Mouse (Mus musculus): ENCODE measurements around the gene Orai1. TPM values are rescaled to one million over a fixed set of nuclear protein-coding genes. Genes with fewer than 3 reads are reported as not detected.

Orai1 gene
- polyA plus RNA-seq, 1 experiment: 13.3 TPM

GRCm38 (mm10) chr5:122993811-122994210, 21.1 kb upstream of the Orai1 start:
- peak overlapping the region; percentile 95; the same call in 1 of the 2 replicates for H3K27ac ChIP-seq (ENCODE audit: insufficient read depth, low read length)
- H3K9me3 ChIP-seq (replicated peaks; ENCODE audit: control insufficient read depth, insufficient read depth, low read length, poor library complexity, severe bottlenecking): no peaks in the 10 kb centered on the region
- no peak overlapping the region for H3K4me3 ChIP-seq (ENCODE audit: low read depth, low read length)
- no peaks in the 10 kb centered on the region for H3K36me3 ChIP-seq (ENCODE audit: control insufficient read depth, insufficient read depth, low read length, poor library complexity, severe bottlenecking)
- peaks cover 4% of the 10 kb centered on the region for H3K4me1 ChIP-seq (ENCODE audit: control insufficient read depth, insufficient read depth, low read length)
- H3K27me3 ChIP-seq (ENCODE audit: control insufficient read depth, insufficient read depth, low read length, poor library complexity, severe bottlenecking): no peaks in the 10 kb centered on the region
- no peak for TF ChIP-seq EP300 (IDR thresholded peaks at IDR 0.05; ENCODE audit: insufficient read depth, low read depth, low read length)
- TF ChIP-seq POLR2A (IDR thresholded peaks at IDR 0.05; ENCODE audit: insufficient read depth, low read length): no peak
- TF ChIP-seq CTCF (IDR thresholded peaks at IDR 0.05; ENCODE audit: low read depth, low read length): no peak
- H3K9ac ChIP-seq (ENCODE audit: low read depth, poor library complexity, severe bottlenecking): peak overlapping the region; percentile 65; the same call in 1 of the 2 replicates

- H3K36me3 ChIP-seq (ENCODE audit: control insufficient read depth, insufficient read depth, low read length, poor library complexity, severe bottlenecking): no peaks in the 10 kb centered on the region
- peaks cover 4% of the 10 kb centered on the region for H3K4me1 ChIP-seq (ENCODE audit: control insufficient read depth, insufficient read depth, low read length)
- peak overlapping the region; percentile 65; the same call in 1 of the 2 replicates for H3K9ac ChIP-seq (ENCODE audit: low read depth, poor library complexity, severe bottlenecking)
- H3K27me3 ChIP-seq (ENCODE audit: control insufficient read depth, insufficient read depth, low read length, poor library complexity, severe bottlenecking): no peaks in the 10 kb centered on the region
- peak overlapping the region; percentile 95 for H3K27ac ChIP-seq (ENCODE audit: insufficient read depth, low read length)
- H3K4me3 ChIP-seq (ENCODE audit: low read depth, low read length): peak overlapping the region; percentile 24; the same call in 1 of the 2 replicates
- H3K9me3 ChIP-seq (replicated peaks; ENCODE audit: control insufficient read depth, insufficient read depth, low read length, poor library complexity, severe bottlenecking): no peaks in the 10 kb centered on the region
- TF ChIP-seq CTCF (IDR thresholded peaks at IDR 0.05; ENCODE audit: low read depth, low read length) (no peak), POLR2A (IDR thresholded peaks at IDR 0.05; ENCODE audit: insufficient read depth, low read length) (no peak), EP300 (IDR thresholded peaks at IDR 0.05; ENCODE audit: insufficient read depth, low read depth, low read length) (no peak)
Observed at GRCm38 (mm10) chr5:122994303-122994846, 20.5 kb upstream of the Orai1 start.

- TF ChIP-seq POLR2A (IDR thresholded peaks at IDR 0.05; ENCODE audit: insufficient read depth, low read length) (no peak), EP300 (IDR thresholded peaks at IDR 0.05; ENCODE audit: insufficient read depth, low read depth, low read length) (peak; percentile 90), CTCF (IDR thresholded peaks at IDR 0.05; ENCODE audit: low read depth, low read length) (no peak)
- Histone ChIP-seq H3K9ac (ENCODE audit: low read depth, poor library complexity, severe bottlenecking) (no peak overlapping the region), H3K36me3 (ENCODE audit: control insufficient read depth, insufficient read depth, low read length, poor library complexity, severe bottlenecking) (no peaks in the 10 kb centered on the region), H3K4me3 (ENCODE audit: low read depth, low read length) (peak overlapping the region; percentile 24), H3K27me3 (ENCODE audit: control insufficient read depth, insufficient read depth, low read length, poor library complexity, severe bottlenecking) (no peaks in the 10 kb centered on the region), H3K4me1 (ENCODE audit: control insufficient read depth, insufficient read depth, low read length) (peaks cover 4% of the 10 kb centered on the region), H3K9me3 (replicated peaks; ENCODE audit: control insufficient read depth, insufficient read depth, low read length, poor library complexity, severe bottlenecking) (no peaks in the 10 kb centered on the region), H3K27ac (ENCODE audit: insufficient read depth, low read length) (peak overlapping the region; percentile 95)
Observed at GRCm38 (mm10) chr5:122994910-122995309, 20.0 kb upstream of the Orai1 start.

GRCm38 (mm10) chr5:122997205-122998204, 17.4 kb upstream of the Orai1 start:
- TF ChIP-seq CTCF (IDR thresholded peaks at IDR 0.05; ENCODE audit: low read depth, low read length) (no peak), EP300 (IDR thresholded peaks at IDR 0.05; ENCODE audit: insufficient read depth, low read depth, low read length) (no peak), POLR2A (IDR thresholded peaks at IDR 0.05; ENCODE audit: insufficient read depth, low read length) (no peak)
- no peaks in the 10 kb centered on the region for H3K27me3 ChIP-seq (ENCODE audit: control insufficient read depth, insufficient read depth, low read length, poor library complexity, severe bottlenecking)
- no peaks in the 10 kb centered on the region for H3K36me3 ChIP-seq (ENCODE audit: control insufficient read depth, insufficient read depth, low read length, poor library complexity, severe bottlenecking)
- no peak overlapping the region for H3K27ac ChIP-seq (ENCODE audit: insufficient read depth, low read length)
- H3K9me3 ChIP-seq (replicated peaks; ENCODE audit: control insufficient read depth, insufficient read depth, low read length, poor library complexity, severe bottlenecking): no peaks in the 10 kb centered on the region
- H3K9ac ChIP-seq (ENCODE audit: low read depth, poor library complexity, severe bottlenecking): no peak overlapping the region
- no peak overlapping the region for H3K4me3 ChIP-seq (ENCODE audit: low read depth, low read length)
- H3K4me1 ChIP-seq (ENCODE audit: control insufficient read depth, insufficient read depth, low read length): peaks cover 2% of the 10 kb centered on the region

GRCm38 (mm10) chr5:123000901-123001300, 14.0 kb upstream of the Orai1 start:
- Histone ChIP-seq H3K4me3 (ENCODE audit: low read depth, low read length) (no peak overlapping the region), H3K4me1 (ENCODE audit: control insufficient read depth, insufficient read depth, low read length) (peaks cover 2% of the 10 kb centered on the region), H3K27me3 (ENCODE audit: control insufficient read depth, insufficient read depth, low read length, poor library complexity, severe bottlenecking) (no peaks in the 10 kb centered on the region), H3K9ac (ENCODE audit: low read depth, poor library complexity, severe bottlenecking) (no peak overlapping the region), H3K36me3 (ENCODE audit: control insufficient read depth, insufficient read depth, low read length, poor library complexity, severe bottlenecking) (no peaks in the 10 kb centered on the region), H3K27ac (ENCODE audit: insufficient read depth, low read length) (no peak overlapping the region), H3K9me3 (replicated peaks; ENCODE audit: control insufficient read depth, insufficient read depth, low read length, poor library complexity, severe bottlenecking) (no peaks in the 10 kb centered on the region)
- TF ChIP-seq CTCF (IDR thresholded peaks at IDR 0.05; ENCODE audit: low read depth, low read length) (no peak), EP300 (IDR thresholded peaks at IDR 0.05; ENCODE audit: insufficient read depth, low read depth, low read length) (no peak), POLR2A (IDR thresholded peaks at IDR 0.05; ENCODE audit: insufficient read depth, low read length) (no peak)
